Mouse (Mus musculus): ENCODE measurements around the gene Rara. TPM values are rescaled to one million over a fixed set of nuclear protein-coding genes. Genes with fewer than 3 reads are reported as not detected.
"Not testable (repeated sequence)": the region's sequence is repeated elsewhere in the genome, so short reads cannot be mapped to it uniquely, and the experiment has no call there.

Gene Rara
- polyA plus RNA-seq, 1 experiment from 2014 or later, result 14.8 TPM

DNA sequence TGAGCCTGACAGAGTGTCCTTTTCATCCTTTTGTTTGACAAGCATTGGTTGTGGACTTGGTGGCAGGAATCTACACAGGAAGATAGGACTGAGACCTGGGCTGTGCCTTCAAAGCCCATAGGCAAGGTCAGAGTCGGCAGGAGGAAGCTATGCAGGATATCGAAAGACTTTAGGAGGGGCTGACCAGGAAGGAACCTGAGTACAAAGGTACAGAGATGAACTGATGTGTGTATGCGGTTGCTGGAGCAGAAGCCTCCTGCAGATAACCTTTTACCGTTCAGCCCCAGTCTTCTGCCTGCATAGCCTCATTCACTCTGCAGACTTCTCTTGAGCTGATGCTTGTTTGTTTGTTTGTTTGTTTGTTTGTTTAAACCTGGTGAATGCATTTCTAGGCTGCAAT lies 22.0 kb upstream of the Rara start:
- Histone ChIP-seq H3K9ac (ENCODE audit: low read length) (no peak overlapping the region), H3K4me1 (ENCODE audit: control insufficient read depth, insufficient read depth, low read length) (peaks cover 32% of the 10 kb centered on the region), H3K36me3 (ENCODE audit: control insufficient read depth, insufficient read depth, low read length) (peaks cover 5% of the 10 kb centered on the region), H3K27ac (ENCODE audit: low read depth, low read length) (no peak overlapping the region), H3K4me2 (no peak overlapping the region), H3K4me3 (ENCODE audit: low read depth, low read length) (no peak overlapping the region), H3K27me3 (ENCODE audit: control insufficient read depth, insufficient read depth, low read length) (no peaks in the 10 kb centered on the region), H3K9me3 (ENCODE audit: control insufficient read depth, low read length) (no peaks in the 10 kb centered on the region)
- 93% methylated on average over 4 of the region's 4 CpGs for WGBS
- ATAC-seq (ENCODE audit: low FRiP score) (no peak), DNase-seq (ENCODE audit: low spot score, missing footprints) (no peak)

DNA sequence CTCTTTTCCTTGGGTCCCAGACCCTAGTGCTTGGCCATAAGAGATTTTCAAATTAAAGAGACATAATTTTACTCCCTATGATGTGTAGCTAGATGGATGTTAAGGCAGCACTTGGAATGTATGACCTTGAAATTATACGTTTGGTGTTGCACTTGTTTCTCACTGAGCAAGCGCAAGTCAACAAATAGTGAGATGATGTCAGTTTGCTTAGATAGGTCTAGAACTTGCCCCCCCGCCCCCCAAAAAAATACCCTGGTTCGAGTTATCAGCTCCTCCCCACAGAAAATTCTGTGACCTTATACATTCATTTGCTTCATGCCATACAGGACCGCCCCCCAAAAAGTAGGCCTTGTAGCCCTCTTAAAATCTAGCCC lies 20.6 kb upstream of the Rara start:
- Histone ChIP-seq H3K4me1 (ENCODE audit: control insufficient read depth, insufficient read depth, low read length) (peaks cover 31% of the 10 kb centered on the region), H3K9ac (ENCODE audit: low read length) (no peak overlapping the region), H3K36me3 (ENCODE audit: control insufficient read depth, insufficient read depth, low read length) (peaks cover 7% of the 10 kb centered on the region)

DNA sequence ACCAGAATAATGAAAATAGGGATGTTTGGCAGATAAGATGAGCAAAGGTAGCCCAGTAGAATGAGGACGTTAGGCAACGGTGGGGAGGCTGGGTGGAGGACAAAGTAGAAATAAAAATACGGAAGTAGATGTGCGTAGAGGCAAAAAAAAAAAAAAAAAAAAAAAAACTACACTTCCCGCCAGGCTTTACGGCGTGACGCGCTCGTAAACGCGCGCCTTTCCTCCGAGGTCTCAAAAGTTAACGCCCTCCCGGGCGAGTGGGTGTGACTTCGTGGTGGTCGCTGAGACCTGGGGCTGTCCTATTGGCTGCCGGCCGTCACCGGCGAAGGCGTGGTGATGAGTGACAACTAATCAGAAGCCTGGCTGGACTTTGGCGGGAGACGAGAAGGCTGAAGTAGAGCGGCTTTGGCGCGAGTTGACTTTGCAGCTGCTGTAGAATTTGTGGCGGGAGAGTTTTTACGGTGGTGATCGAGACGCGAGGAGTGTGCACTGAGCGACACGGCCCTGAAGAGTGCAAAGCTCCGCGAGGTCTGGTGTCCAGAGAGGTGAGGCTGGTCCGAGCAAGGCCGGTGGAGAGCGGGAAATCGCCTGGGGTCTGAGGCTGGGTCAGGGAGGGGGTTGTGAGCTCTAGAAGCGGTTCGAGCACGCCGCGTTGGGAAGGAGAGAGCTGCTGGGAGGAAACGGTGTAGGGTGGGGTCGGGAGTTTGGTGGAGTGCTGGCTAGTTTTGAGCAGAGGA lies 20.0 kb upstream of the Rara start, which contains the start of gene Cdc6:
TSS of gene Cdc6 (plus strand) at position 365 of the 737 bp plus-strand sequence.
- Histone ChIP-seq H3K4me2 (peak within 1 kb of the TSS; percentile 91), H3K9me3 (ENCODE audit: control insufficient read depth, low read length) (no peaks in the 10 kb centered on the region), H3K27ac (ENCODE audit: low read depth, low read length) (no peak within 1 kb of the TSS), H3K27me3 (ENCODE audit: control insufficient read depth, insufficient read depth, low read length) (no peaks in the 10 kb centered on the region), H3K9ac (ENCODE audit: low read length) (peak within 1 kb of the TSS; percentile 65), H3K4me3 (ENCODE audit: low read depth, low read length) (peak within 1 kb of the TSS; percentile 53), H3K4me1 (ENCODE audit: control insufficient read depth, insufficient read depth, low read length) (peaks cover 26% of the 10 kb centered on the region), H3K36me3 (ENCODE audit: control insufficient read depth, insufficient read depth, low read length) (peaks cover 11% of the 10 kb centered on the region)
- DNase-seq (ENCODE audit: low spot score, missing footprints), result peak; percentile 98
- peak; percentile 98 for ATAC-seq (ENCODE audit: low FRiP score)
- WGBS, result under 1% methylated on average over 49 of the region's 49 CpGs

More for the DNA sequence above, 20.6 kb upstream of the Rara start:
- Histone ChIP-seq H3K9me3 (ENCODE audit: control insufficient read depth, low read length) (no peaks in the 10 kb centered on the region), H3K4me2 (peak overlapping the region; percentile 42), H3K4me3 (ENCODE audit: low read depth, low read length) (peak overlapping the region; percentile 14; the same call in 1 of the 2 replicates), H3K27me3 (ENCODE audit: control insufficient read depth, insufficient read depth, low read length) (no peaks in the 10 kb centered on the region), H3K27ac (ENCODE audit: low read depth, low read length) (no peak overlapping the region)
- DNase-seq (ENCODE audit: low spot score, missing footprints) (no peak), ATAC-seq (ENCODE audit: low FRiP score) (no peak)
- 59% methylated on average over 5 of the region's 5 CpGs for WGBS

DNA sequence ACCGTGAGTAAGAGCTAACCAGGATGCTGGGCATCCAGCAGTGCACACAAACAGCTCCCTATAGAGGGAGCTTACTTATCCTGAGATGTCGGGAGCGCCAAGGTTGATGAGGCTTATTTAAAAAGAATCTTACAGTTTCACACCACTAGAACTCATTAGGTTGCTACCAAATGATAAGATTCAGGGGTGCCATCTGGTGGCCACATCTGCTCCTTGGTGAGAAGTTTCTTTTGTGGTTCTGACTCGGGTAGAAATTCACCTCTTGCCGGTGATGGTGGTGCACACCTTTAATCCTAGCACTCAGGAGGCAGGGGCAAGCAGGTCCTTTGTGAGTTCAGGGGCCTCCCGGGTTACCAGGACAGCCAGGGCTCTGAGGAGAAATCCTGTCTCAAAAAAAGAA lies 18.0 kb upstream of the Rara start:
- Histone ChIP-seq H3K27ac (ENCODE audit: low read depth, low read length) (no peak overlapping the region), H3K9ac (ENCODE audit: low read length) (0 out of 2 replicates have a peak overlapping the region, but pooled peaks have one; percentile 14), H3K4me2 (peak overlapping the region; percentile 91; the same call in 1 of the 2 replicates), H3K36me3 (ENCODE audit: control insufficient read depth, insufficient read depth, low read length) (peaks cover 20% of the 10 kb centered on the region), H3K9me3 (ENCODE audit: control insufficient read depth, low read length) (no peaks in the 10 kb centered on the region), H3K27me3 (ENCODE audit: control insufficient read depth, insufficient read depth, low read length) (no peaks in the 10 kb centered on the region), H3K4me3 (ENCODE audit: low read depth, low read length) (peak overlapping the region; percentile 53; the same call in 1 of the 2 replicates), H3K4me1 (ENCODE audit: control insufficient read depth, insufficient read depth, low read length) (peaks cover 21% of the 10 kb centered on the region)
- ATAC-seq (ENCODE audit: low FRiP score) (no peak), DNase-seq (ENCODE audit: low spot score, missing footprints) (no peak)
- WGBS, result 61% methylated on average over 6 of the region's 6 CpGs

DNA sequence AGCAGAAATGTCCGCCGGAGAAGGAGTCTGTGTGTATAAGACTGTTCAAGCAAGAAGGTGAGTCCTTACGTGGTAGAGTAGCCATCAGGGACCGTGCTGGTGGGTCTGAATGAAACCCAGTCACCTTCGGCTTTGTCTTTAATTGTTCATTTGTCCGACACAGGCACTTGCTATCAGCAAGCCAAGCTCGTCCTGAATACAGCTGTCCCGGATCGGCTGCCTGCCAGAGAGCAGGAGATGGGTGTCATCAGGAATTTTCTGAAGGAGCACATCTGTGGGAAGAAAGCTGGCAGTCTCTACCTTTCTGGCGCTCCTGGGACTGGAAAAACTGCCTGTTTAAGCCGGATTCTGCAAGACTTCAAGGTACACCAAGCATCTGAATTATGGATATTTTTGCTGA lies 17.2 kb upstream of the Rara start:
- Histone ChIP-seq H3K36me3 (ENCODE audit: control insufficient read depth, insufficient read depth, low read length) (peaks cover 20% of the 10 kb centered on the region), H3K27ac (ENCODE audit: low read depth, low read length) (no peak overlapping the region), H3K9me3 (ENCODE audit: control insufficient read depth, low read length) (no peaks in the 10 kb centered on the region), H3K4me1 (ENCODE audit: control insufficient read depth, insufficient read depth, low read length) (peaks cover 21% of the 10 kb centered on the region), H3K4me3 (ENCODE audit: low read depth, low read length) (no peak overlapping the region), H3K9ac (ENCODE audit: low read length) (no peak overlapping the region), H3K4me2 (no peak overlapping the region), H3K27me3 (ENCODE audit: control insufficient read depth, insufficient read depth, low read length) (no peaks in the 10 kb centered on the region)
- WGBS, result 96% methylated on average over 11 of the region's 11 CpGs
- ATAC-seq (ENCODE audit: low FRiP score) (no peak), DNase-seq (ENCODE audit: low spot score, missing footprints) (no peak)

DNA sequence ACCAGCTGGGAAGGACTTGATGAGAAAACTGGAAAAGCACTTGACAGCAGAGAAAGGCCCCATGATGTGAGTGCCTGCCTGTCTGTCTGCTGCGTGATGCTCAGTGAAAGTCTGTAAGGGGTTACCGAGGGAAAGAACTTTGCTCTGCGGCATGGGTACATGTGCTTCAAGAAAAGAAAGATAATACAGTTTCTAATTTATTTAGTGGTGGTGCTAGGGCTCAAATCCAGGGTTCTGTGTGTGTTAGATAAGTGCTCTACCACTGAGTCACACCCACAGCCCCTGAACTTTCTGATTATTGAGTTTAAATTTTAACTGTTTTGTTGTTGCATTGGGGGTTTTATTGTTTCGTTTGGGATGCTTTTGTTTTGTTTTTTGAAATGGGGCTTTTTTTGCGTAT lies 16.1 kb upstream of the Rara start:
- H3K9me3 ChIP-seq (ENCODE audit: control insufficient read depth, low read length), result no peaks in the 10 kb centered on the region
- no peak overlapping the region for H3K9ac ChIP-seq (ENCODE audit: low read length)
- H3K4me2 ChIP-seq, result no peak overlapping the region
- no peak overlapping the region for H3K4me3 ChIP-seq (ENCODE audit: low read depth, low read length)
- H3K36me3 ChIP-seq (ENCODE audit: control insufficient read depth, insufficient read depth, low read length), result peaks cover 20% of the 10 kb centered on the region
- no peaks in the 10 kb centered on the region for H3K27me3 ChIP-seq (ENCODE audit: control insufficient read depth, insufficient read depth, low read length)
- WGBS, result 89% methylated on average over 5 of the region's 5 CpGs
- peaks cover 21% of the 10 kb centered on the region for H3K4me1 ChIP-seq (ENCODE audit: control insufficient read depth, insufficient read depth, low read length)
- ATAC-seq (ENCODE audit: low FRiP score) (no peak), DNase-seq (ENCODE audit: low spot score, missing footprints) (no peak)
- H3K27ac ChIP-seq (ENCODE audit: low read depth, low read length), result no peak overlapping the region

DNA sequence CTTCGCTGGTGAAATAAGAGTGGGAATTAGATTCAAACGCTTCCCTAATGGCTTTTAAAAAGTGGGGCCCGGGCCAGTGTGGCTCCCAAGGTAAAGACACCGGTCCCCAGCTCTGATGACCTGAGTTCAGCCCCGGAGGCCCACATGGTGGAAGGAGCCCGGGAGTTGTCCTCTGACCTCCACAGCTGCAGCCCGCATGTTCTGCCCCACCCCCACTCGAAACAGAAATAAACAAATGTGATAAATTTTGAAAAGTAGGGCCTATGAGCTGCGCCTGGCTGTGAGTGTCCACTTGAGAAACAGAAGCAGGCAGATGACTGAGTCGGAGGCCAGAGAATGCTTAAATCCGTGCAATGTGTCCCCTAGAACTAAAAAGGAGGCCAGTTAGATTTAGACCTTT lies 13.4 kb upstream of the Rara start:
- peaks cover 4% of the 10 kb centered on the region for H3K4me1 ChIP-seq (ENCODE audit: control insufficient read depth, insufficient read depth, low read length)
- no peaks in the 10 kb centered on the region for H3K9me3 ChIP-seq (ENCODE audit: control insufficient read depth, low read length)
- H3K36me3 ChIP-seq (ENCODE audit: control insufficient read depth, insufficient read depth, low read length), result peaks cover 20% of the 10 kb centered on the region
- DNase-seq (ENCODE audit: low spot score, missing footprints), result no peak
- no peak for ATAC-seq (ENCODE audit: low FRiP score)
- no peak overlapping the region for H3K4me2 ChIP-seq
- no peak overlapping the region for H3K4me3 ChIP-seq (ENCODE audit: low read depth, low read length)
- WGBS, result 85% methylated on average over 11 of the region's 11 CpGs
- H3K27me3 ChIP-seq (ENCODE audit: control insufficient read depth, insufficient read depth, low read length), result no peaks in the 10 kb centered on the region
- no peak overlapping the region for H3K9ac ChIP-seq (ENCODE audit: low read length)
- H3K27ac ChIP-seq (ENCODE audit: low read depth, low read length), result no peak overlapping the region

DNA sequence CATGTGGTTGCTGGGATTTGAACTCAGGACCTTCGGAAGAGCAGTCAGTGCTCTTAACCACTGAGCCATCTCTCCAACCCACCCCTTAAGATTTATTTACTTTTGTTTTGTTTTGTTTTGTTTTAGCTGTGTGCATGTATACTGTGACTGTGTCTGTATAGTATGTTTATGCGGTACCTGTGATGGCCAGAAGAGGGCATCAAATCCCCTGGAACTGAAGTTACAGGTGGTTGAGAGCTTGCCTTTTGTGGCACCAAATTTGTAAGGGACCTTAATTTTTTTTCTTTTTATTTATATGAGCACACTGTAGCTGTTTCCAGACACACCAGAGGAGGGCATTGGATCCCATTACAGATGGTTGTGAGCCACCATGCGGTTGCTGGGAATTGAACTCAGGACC lies 11.2 kb upstream of the Rara start:
- H3K4me2 ChIP-seq; H3K9ac ChIP-seq (ENCODE audit: low read length); ATAC-seq (ENCODE audit: low FRiP score); H3K27me3 ChIP-seq (ENCODE audit: control insufficient read depth, insufficient read depth, low read length); DNase-seq (ENCODE audit: low spot score, missing footprints); H3K4me3 ChIP-seq (ENCODE audit: low read depth, low read length); H3K9me3 ChIP-seq (ENCODE audit: control insufficient read depth, low read length); H3K4me1 ChIP-seq (ENCODE audit: control insufficient read depth, insufficient read depth, low read length); H3K27ac ChIP-seq (ENCODE audit: low read depth, low read length): not testable (repeated sequence)
- H3K36me3 ChIP-seq (ENCODE audit: control insufficient read depth, insufficient read depth, low read length), result peaks cover 19% of the 10 kb centered on the region; the same call in 1 of the 2 replicates
- 95% methylated on average over 3 of the region's 3 CpGs for WGBS

DNA sequence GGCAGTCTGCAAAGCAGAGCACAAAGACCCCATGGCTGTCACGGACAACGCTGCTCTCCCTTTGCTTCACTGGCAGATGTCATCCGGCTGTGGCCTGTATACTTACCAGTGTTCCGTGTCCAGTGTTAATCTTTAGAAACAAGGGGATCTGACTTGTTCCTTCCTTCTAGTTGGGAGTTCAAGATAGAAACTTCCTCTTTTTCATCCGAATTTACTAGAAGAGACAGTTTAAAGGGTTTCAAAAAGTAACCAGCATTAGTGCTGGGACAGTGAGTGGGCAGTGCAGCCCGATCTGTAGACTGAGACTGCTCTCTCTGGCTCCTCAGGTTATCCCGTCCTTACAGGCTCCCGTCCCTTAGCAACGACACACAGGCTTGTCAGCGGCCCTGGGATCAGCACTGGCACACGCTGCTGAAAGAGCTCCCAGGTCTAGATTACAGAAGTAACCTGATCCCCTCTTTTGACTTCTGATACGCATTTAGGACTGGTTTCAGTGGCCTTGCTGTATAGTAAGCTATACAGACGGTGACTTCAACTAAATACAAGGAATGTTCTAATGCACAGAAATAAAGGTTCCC lies 10.1 kb upstream of the Rara start:
- ATAC-seq (ENCODE audit: low FRiP score) (no peak), DNase-seq (ENCODE audit: low spot score, missing footprints) (peak; percentile 79)
- H3K36me3 ChIP-seq (ENCODE audit: control insufficient read depth, insufficient read depth, low read length), result peaks cover 14% of the 10 kb centered on the region; the same call in 1 of the 2 replicates
- no peak overlapping the region for H3K4me3 ChIP-seq (ENCODE audit: low read depth, low read length)
- no peak overlapping the region for H3K4me2 ChIP-seq
- no peak overlapping the region for H3K9ac ChIP-seq (ENCODE audit: low read length)
- H3K9me3 ChIP-seq (ENCODE audit: control insufficient read depth, low read length), result no peaks in the 10 kb centered on the region
- no peaks in the 10 kb centered on the region for H3K4me1 ChIP-seq (ENCODE audit: control insufficient read depth, insufficient read depth, low read length)
- H3K27ac ChIP-seq (ENCODE audit: low read depth, low read length), result no peak overlapping the region
- WGBS, result 85% methylated on average over 13 of the region's 13 CpGs
- H3K27me3 ChIP-seq (ENCODE audit: control insufficient read depth, insufficient read depth, low read length), result no peaks in the 10 kb centered on the region

All from midbrain, embryonic 11.5 days (tissue).